Mouse (Mus musculus): Measurements from ENCODE around the gene Ntn1.

DNA sequence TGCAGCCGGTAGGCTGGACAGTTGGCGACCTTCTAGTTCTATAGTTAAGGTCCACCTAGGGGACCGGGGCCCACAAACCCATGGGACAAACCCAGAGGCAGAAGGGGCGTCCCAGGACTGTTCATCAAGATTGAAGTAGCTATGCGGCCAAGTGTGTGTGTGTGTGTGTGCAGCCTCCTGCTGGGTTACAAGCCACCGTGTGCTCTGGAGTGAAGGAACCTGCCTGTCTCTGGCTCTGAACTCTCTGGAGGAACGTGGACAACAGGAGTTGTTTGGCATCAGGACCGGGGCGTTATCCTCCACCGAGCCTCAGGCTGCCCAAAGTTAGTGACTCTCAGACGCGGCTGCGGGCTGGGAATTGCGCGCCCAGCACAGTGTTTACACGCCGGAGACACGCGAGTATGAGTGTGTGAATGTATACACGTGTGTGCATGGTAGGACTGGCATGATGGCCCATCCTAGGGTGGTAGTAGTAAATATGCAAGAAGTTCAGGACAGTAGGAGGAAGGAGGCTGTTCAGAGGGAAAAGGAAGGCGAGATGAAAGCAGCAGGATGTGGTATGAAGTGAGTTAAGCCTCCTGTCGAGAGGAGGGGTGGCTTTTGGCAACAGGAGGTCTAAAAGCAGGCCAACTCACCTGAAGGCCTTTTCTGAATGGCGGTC is 31.9 kb upstream of the Ntn1 start:
- no peak for TF ChIP-seq CTCF (IDR thresholded peaks at IDR 0.05; ENCODE audit: extremely low read depth, insufficient read length, insufficient replicate concordance, low read depth, low read length)
- TF ChIP-seq POLR2A (IDR thresholded peaks at IDR 0.05; ENCODE audit: low read depth, low read length): no peak

Measured in small intestine, adult 2 months (tissue).